Mouse (Mus musculus) hindbrain, embryonic 10.5 days (tissue): Measurements from ENCODE around the gene Syt15. TPM values are rescaled to one million over a fixed set of nuclear protein-coding genes. Genes with fewer than 3 reads are reported as not detected.

Experiments used
- DNase-seq: peaks from one replicate; pipeline ENCODE4 v3.0.0-alpha.2; 2017; ENCODE audit warnings: low spot score
- H3K27ac ChIP-seq: fragments of 300-500 bp; sonication (generic); 2 replicates; pipeline ENCODE4 v1.5.1; 2016; ENCODE audit warnings: mild to moderate bottlenecking, moderate library complexity
- H3K27me3 ChIP-seq: fragments of 300-500 bp; sonication (generic); 2 replicates; pipeline ENCODE4 v1.6.1; 2016; ENCODE audit warnings: mild to moderate bottlenecking; ENCODE audit not compliant: poor library complexity, insufficient read depth, severe bottlenecking
- H3K36me3 ChIP-seq: fragments of 300-500 bp; sonication (generic); 2 replicates; pipeline ENCODE4 v1.6.1; 2016; ENCODE audit warnings: mild to moderate bottlenecking, moderate library complexity
- H3K4me1 ChIP-seq: fragments of 300-500 bp; sonication (generic); replicated peaks from 2 replicates; pipeline ENCODE4 v1.6.1; 2016; ENCODE audit warnings: mild to moderate bottlenecking
- H3K4me3 ChIP-seq: fragments of 300-500 bp; sonication (generic); 2 replicates; pipeline ENCODE4 v1.5.1; 2016; ENCODE audit warnings: mild to moderate bottlenecking, moderate library complexity
- H3K9me3 ChIP-seq: fragments of 300-500 bp; sonication (generic); 2 replicates; pipeline ENCODE4 v1.6.1; 2016; ENCODE audit warnings: mild to moderate bottlenecking, moderate library complexity
- WGBS: fragments of 180-500 bp; shearing (Covaris S2); methylation state at CpG from one replicate; pipeline ENCODE4 v1.1.7; 2016; 5-methylcytosine and 5-hydroxymethylcytosine counted together
- polyA plus RNA-seq: library from polyadenylated mRNA; unstranded; fragments of >200 nt; fragmentation: Nextera tagmentation; extraction: Ambion mirVana; gene quantifications from 2 replicates; pipeline ENCODE4 v1.2.1, GENCODE M21; 2016

Syt15 gene
- polyA plus RNA-seq, 1 experiment from 2014 or later = 0.14 TPM

DNA sequence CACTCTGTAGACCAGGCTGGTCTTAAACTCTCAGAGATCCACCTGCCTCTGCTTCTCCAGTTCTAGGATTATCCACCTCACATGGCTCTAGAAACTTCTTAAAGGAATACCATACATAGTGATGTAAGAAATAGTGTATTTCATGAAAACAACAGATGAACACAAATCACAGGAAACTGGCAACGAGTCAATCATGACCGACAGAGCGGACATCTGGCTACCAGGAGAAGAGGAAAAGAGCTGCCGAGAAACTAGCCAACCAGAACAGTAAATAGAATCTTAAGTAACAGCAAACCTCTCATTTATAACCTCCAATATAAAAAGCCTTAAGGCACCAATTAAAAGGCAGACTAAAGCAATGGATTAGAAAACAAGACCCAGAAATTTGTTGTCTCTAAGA is 60.3 kb downstream of the Syt15 start:
- Histone ChIP-seq H3K27me3 (no peaks in the 10 kb centered on the region), H3K4me1 (no peaks in the 10 kb centered on the region), H3K9me3 (no peaks in the 10 kb centered on the region), H3K4me3 (no peak overlapping the region), H3K36me3 (no peaks in the 10 kb centered on the region), H3K27ac (no peak overlapping the region)
- no peak for DNase-seq
- 68% methylated on average over 4 of the region's 4 CpGs for WGBS

Other genes with a start within 250 kb of the Syt15 start
- gene Zfp488, start 240.8 kb upstream of the Syt15 start, polyA plus RNA-seq = 0.16 and 0.45 TPM in 2 replicates
- gene Gm30083, start 204.4 kb upstream of the Syt15 start, polyA plus RNA-seq = not detected in 2 replicates
- gene Gm5460, start 202.8 kb upstream of the Syt15 start, polyA plus RNA-seq = not detected in 2 replicates
- not detected in 2 replicates for gene Antxrl, start 166.9 kb upstream of the Syt15 start, polyA plus RNA-seq
- 1.3 and 1.7 TPM in 2 replicates for gene Anxa8, start 133.6 kb upstream of the Syt15 start, polyA plus RNA-seq
- not detected in 2 replicates for gene A630023A22Rik, start 116.8 kb upstream of the Syt15 start, polyA plus RNA-seq
- not detected in 2 replicates for gene Npy4r, start 67.1 kb upstream of the Syt15 start, polyA plus RNA-seq
- 0.49 and 1.2 TPM in 2 replicates for gene Gprin2, start 17.9 kb upstream of the Syt15 start, polyA plus RNA-seq
- 6.1 and 10.0 TPM in 2 replicates for gene Shld2, start 90.9 kb downstream of the Syt15 start, polyA plus RNA-seq
- gene Glud1, start 91.1 kb downstream of the Syt15 start, polyA plus RNA-seq = 77.9 and 82.0 TPM in 2 replicates
- not detected in 2 replicates for gene Fam25c, start 135.8 kb downstream of the Syt15 start, polyA plus RNA-seq
- 51.0 and 125 TPM in 2 replicates for gene Sncg, start 155.2 kb downstream of the Syt15 start, polyA plus RNA-seq
- gene Mmrn2, start 155.9 kb downstream of the Syt15 start, polyA plus RNA-seq = 7.0 and 8.5 TPM in 2 replicates